Mouse (Mus musculus) heart, embryonic 14.5 days (tissue): ENCODE measurements at regions not wholly inside any gene's neighbourhood (a gene's known extent, or its start where the extent isn't known, plus 50 kb on each side); places are given as distances from the start of the nearest gene placed in this dataset.

ENCODE experiments used
- ATAC-seq: fragments of 200-750 bp; cut with Nextera tagmentation; 2 replicates; pipeline ENCODE4 v1.8.0; 2017; ENCODE audit warnings: low read depth, moderate TSS enrichment; ENCODE audit not compliant: insufficient number of reproducible peaks, insufficient read depth, low FRiP score
- H3K27ac ChIP-seq, 2 experiments: fragments of 200-500 bp in 1 of 2; fragments of 300-500 bp in 1 of 2; sonication (generic) in 1 of 2; replicated peaks in 1 of 2; 2 replicates each; pipeline ENCODE4 v1.5.1; 2012 to 2014; ENCODE audit warnings: low read depth in 2 of 2, low read length in 2 of 2, control low read depth in 1 of 2, mild to moderate bottlenecking in 1 of 2, mixed read lengths in 1 of 2; ENCODE audit not compliant: control insufficient read depth in 1 of 2, insufficient read depth in 1 of 2
- H3K27me3 ChIP-seq: fragments of 300-500 bp; sonication (generic); 2 replicates; pipeline ENCODE4 v1.6.1; 2014; ENCODE audit warnings: mild to moderate bottlenecking, low read length, control low read depth; ENCODE audit not compliant: control insufficient read depth, insufficient read depth
- H3K36me3 ChIP-seq: fragments of 300-500 bp; sonication (generic); 2 replicates; pipeline ENCODE4 v1.6.1; 2014; ENCODE audit warnings: mild to moderate bottlenecking, control low read depth, low read length, mixed read lengths; ENCODE audit not compliant: control insufficient read depth, insufficient read depth
- H3K4me1 ChIP-seq, 2 experiments: fragments of 200-500 bp in 1 of 2; fragments of 300-500 bp in 1 of 2; sonication (generic) in 1 of 2; 2 replicates each; pipeline ENCODE4 v1.6.1; 2012 to 2014; ENCODE audit warnings: low read length in 2 of 2, control low read depth in 1 of 2, mixed read lengths in 1 of 2; ENCODE audit not compliant: control insufficient read depth in 2 of 2, insufficient read depth in 2 of 2
- H3K4me2 ChIP-seq: fragments of 300-500 bp; sonication (generic); 2 replicates; pipeline ENCODE4 v1.6.1; 2014; ENCODE audit warnings: mild to moderate bottlenecking, low read length
- H3K4me3 ChIP-seq, 2 experiments: fragments of 200-500 bp in 1 of 2; fragments of 300-500 bp in 1 of 2; sonication (generic) in 1 of 2; 2 replicates each; pipeline ENCODE4 v1.5.1; 2012 to 2014; ENCODE audit warnings: low read length in 2 of 2, mild to moderate bottlenecking in 2 of 2, control low read depth in 1 of 2, low read depth in 1 of 2, moderate library complexity in 1 of 2; ENCODE audit not compliant: control insufficient read depth in 1 of 2, insufficient read depth in 1 of 2
- H3K9ac ChIP-seq: fragments of 300-500 bp; sonication (generic); 2 replicates; pipeline ENCODE4 v1.6.1; 2014; ENCODE audit warnings: mild to moderate bottlenecking, low read length
- H3K9me3 ChIP-seq: fragments of 300-500 bp; sonication (generic); 2 replicates; pipeline ENCODE4 v1.6.1; 2016; ENCODE audit warnings: low read length, control low read depth; ENCODE audit not compliant: control insufficient read depth
- WGBS: fragments of 180-500 bp; shearing (Covaris S2); extraction: QIAGEN DNeasy Blood & Tissue Kit; methylation state at CpG from one replicate; pipeline ENCODE4 v1.1.7; 2014; 5-methylcytosine and 5-hydroxymethylcytosine counted together

GRCm38 (mm10) chr1:52397460-52397859 is 103.0 kb downstream of the Nab1 start:
- ATAC-seq, result no peak
- Histone ChIP-seq H3K9ac (no peak overlapping the region), H3K4me3 (no peak overlapping the region), H3K36me3 (no peaks in the 10 kb centered on the region), H3K4me1 (no peaks in the 10 kb centered on the region), H3K27ac (no peak overlapping the region), H3K9me3 (no peaks in the 10 kb centered on the region), H3K27me3 (no peaks in the 10 kb centered on the region), H3K4me2 (no peak overlapping the region)
- 30% methylated on average over 3 of the region's 3 CpGs for WGBS

- H3K9ac ChIP-seq, result no peak overlapping the region
- no peaks in the 10 kb centered on the region for H3K9me3 ChIP-seq
- H3K4me2 ChIP-seq, result no peak overlapping the region
- H3K27ac ChIP-seq, result no peak overlapping the region
- WGBS, result 26% methylated on average over 2 of the region's 2 CpGs
- H3K36me3 ChIP-seq, result no peaks in the 10 kb centered on the region
- no peak overlapping the region for H3K4me3 ChIP-seq
- no peak for ATAC-seq
- H3K27me3 ChIP-seq, result no peaks in the 10 kb centered on the region
- H3K4me1 ChIP-seq, result no peaks in the 10 kb centered on the region
Measured at GRCm38 (mm10) chr1:52392933-52393332, 107.5 kb downstream of the Nab1 start.

- H3K27me3 ChIP-seq, result no peaks in the 10 kb centered on the region
- no peak overlapping the region for H3K9ac ChIP-seq
- H3K36me3 ChIP-seq, result no peaks in the 10 kb centered on the region
- no peak overlapping the region for H3K4me3 ChIP-seq
- no peak for ATAC-seq
- WGBS, result 64% methylated on average over 6 of the region's 6 CpGs
- H3K4me1 ChIP-seq, result no peaks in the 10 kb centered on the region
- H3K27ac ChIP-seq, result no peak overlapping the region
- H3K9me3 ChIP-seq, result 0 out of 2 replicates have a peak, but pooled peaks cover 4% of the 10 kb centered on the region
- no peak overlapping the region for H3K4me2 ChIP-seq
Measured at GRCm38 (mm10) chr1:52388836-52389235, 111.6 kb downstream of the Nab1 start.

GRCm38 (mm10) chr1:52388118-52388517 is 112.4 kb downstream of the Nab1 start:
- Histone ChIP-seq H3K27ac (no peak overlapping the region), H3K9me3 (0 out of 2 replicates have a peak, but pooled peaks cover 4% of the 10 kb centered on the region), H3K4me2 (no peak overlapping the region), H3K9ac (no peak overlapping the region), H3K4me3 (no peak overlapping the region), H3K36me3 (no peaks in the 10 kb centered on the region), H3K27me3 (no peaks in the 10 kb centered on the region), H3K4me1 (no peaks in the 10 kb centered on the region)
- WGBS, result 56% methylated on average over 6 of the region's 6 CpGs
- no peak for ATAC-seq

- no peak for ATAC-seq
- no peaks in the 10 kb centered on the region for H3K36me3 ChIP-seq
- H3K27me3 ChIP-seq, result no peaks in the 10 kb centered on the region
- no peak overlapping the region for H3K27ac ChIP-seq
- no peaks in the 10 kb centered on the region for H3K4me1 ChIP-seq
- H3K4me2 ChIP-seq, result no peak overlapping the region
- WGBS, result 88% methylated on average over 3 of the region's 3 CpGs
- 0 out of 2 replicates have a peak, but pooled peaks cover 4% of the 10 kb centered on the region for H3K9me3 ChIP-seq
- H3K9ac ChIP-seq, result no peak overlapping the region
- no peak overlapping the region for H3K4me3 ChIP-seq
Measured at GRCm38 (mm10) chr1:52387062-52387461, 113.4 kb downstream of the Nab1 start.

- ATAC-seq, result no peak
- Histone ChIP-seq H3K4me1 (no peaks in the 10 kb centered on the region), H3K36me3 (no peaks in the 10 kb centered on the region), H3K9me3 (no peaks in the 10 kb centered on the region), H3K4me3 (no peak overlapping the region), H3K9ac (no peak overlapping the region), H3K27me3 (no peaks in the 10 kb centered on the region), H3K4me2 (no peak overlapping the region), H3K27ac (no peak overlapping the region)
- 62% methylated on average over 6 of the region's 6 CpGs for WGBS
Measured at GRCm38 (mm10) chr1:52375320-52375719, 125.2 kb downstream of the Nab1 start.

- H3K4me2 ChIP-seq, result no peak overlapping the region
- H3K9me3 ChIP-seq, result no peaks in the 10 kb centered on the region
- no peaks in the 10 kb centered on the region for H3K36me3 ChIP-seq
- no peak overlapping the region for H3K27ac ChIP-seq
- no peak for ATAC-seq
- no peak overlapping the region for H3K4me3 ChIP-seq
- H3K9ac ChIP-seq, result no peak overlapping the region
- H3K27me3 ChIP-seq, result no peaks in the 10 kb centered on the region
- no peaks in the 10 kb centered on the region for H3K4me1 ChIP-seq
- WGBS, result 78% methylated on average over 2 of the region's 2 CpGs
Measured at GRCm38 (mm10) chr1:52374666-52375065, 125.8 kb downstream of the Nab1 start.

GRCm38 (mm10) chr1:52373817-52374216 is 126.7 kb downstream of the Nab1 start:
- Histone ChIP-seq H3K27ac (no peak overlapping the region), H3K9ac (no peak overlapping the region), H3K36me3 (no peaks in the 10 kb centered on the region), H3K4me3 (no peak overlapping the region), H3K27me3 (no peaks in the 10 kb centered on the region), H3K4me1 (no peaks in the 10 kb centered on the region), H3K9me3 (no peaks in the 10 kb centered on the region), H3K4me2 (no peak overlapping the region)
- ATAC-seq, result no peak
- WGBS, result 55% methylated on average over 2 of the region's 2 CpGs
